Mouse (Mus musculus): ENCODE results near the gene Fyn. TPM values are rescaled to one million over a fixed set of nuclear protein-coding genes. Genes with fewer than 3 reads are reported as not detected.

Fyn gene
- polyA plus RNA-seq, 1 experiment from 2014 or later, result 32.6 TPM

DNA sequence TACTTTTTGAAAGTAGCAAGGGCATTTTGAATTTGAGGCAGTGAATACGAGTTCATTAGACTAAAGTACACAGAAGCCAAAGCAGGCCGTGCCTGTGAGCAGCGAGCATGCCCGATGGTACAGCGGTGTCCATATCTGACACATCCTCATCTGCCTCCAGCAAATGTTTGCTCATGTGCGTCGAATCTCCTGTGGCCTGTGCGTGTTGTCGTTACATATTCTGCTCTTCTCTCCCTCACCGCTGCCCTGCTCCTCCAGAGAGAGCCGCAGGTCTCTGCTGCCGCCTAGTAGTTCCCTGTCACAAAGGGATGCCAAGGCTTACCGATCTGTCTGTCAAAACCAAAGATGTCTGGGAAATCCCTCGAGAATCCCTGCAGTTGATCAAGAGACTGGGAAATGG lies 160.5 kb downstream of the Fyn start:
- no peaks in the 10 kb centered on the region for H3K27me3 ChIP-seq (ENCODE audit: control insufficient read depth, insufficient read depth, low read length)
- H3K4me2 ChIP-seq (replicated peaks; ENCODE audit: low read depth, low read length), result no peak overlapping the region
- H3K27ac ChIP-seq (ENCODE audit: low read depth, low read length), result no peak overlapping the region
- no peaks in the 10 kb centered on the region for H3K9me3 ChIP-seq (ENCODE audit: control insufficient read depth, low read length)
- H3K36me3 ChIP-seq (ENCODE audit: control insufficient read depth, insufficient read depth, low read length), result peaks cover 9% of the 10 kb centered on the region; the same call in 1 of the 2 replicates
- no peak overlapping the region for H3K4me3 ChIP-seq (ENCODE audit: low read length)
- 84% methylated on average over 14 of the region's 14 CpGs for WGBS
- H3K4me1 ChIP-seq (ENCODE audit: control insufficient read depth, insufficient read depth, low read length), result peaks cover 30% of the 10 kb centered on the region; the same call in 1 of the 2 replicates
- no peak for ATAC-seq (ENCODE audit: low FRiP score, low TSS enrichment)
- H3K9ac ChIP-seq (ENCODE audit: low read depth, low read length), result no peak overlapping the region

DNA sequence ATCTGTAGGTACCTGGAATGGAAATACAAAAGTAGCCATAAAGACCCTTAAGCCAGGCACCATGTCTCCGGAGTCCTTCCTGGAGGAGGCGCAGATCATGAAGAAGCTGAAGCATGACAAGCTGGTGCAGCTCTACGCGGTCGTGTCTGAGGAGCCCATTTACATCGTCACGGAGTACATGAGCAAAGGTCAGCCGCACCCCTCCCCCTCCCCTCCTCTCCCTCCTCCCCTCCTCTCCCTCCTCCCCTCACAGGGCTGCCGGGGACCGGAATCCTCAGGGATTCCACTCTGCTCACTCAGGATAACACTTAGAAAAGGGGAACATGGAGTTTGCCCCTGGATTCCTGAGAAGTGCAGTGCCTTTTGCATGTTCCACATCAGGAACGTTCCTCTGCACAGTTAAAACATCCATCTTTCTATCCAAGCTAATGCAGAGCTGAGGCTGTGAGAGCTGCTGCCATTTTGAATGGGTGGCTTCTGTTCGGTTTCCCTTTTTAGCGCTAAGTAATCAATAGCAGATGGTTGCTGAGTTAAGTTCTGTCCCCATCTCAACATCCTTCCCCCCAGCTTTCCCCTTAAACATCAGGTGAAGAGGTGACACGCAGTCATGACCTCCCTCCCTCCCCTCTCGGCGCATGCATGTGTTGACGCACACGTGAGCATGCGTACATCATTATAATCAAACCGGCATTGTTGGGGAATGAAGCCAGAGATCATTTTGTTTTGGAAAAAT lies 163.5 kb downstream of the Fyn start:
- Histone ChIP-seq H3K4me3 (ENCODE audit: low read length) (no peak overlapping the region), H3K4me1 (ENCODE audit: control insufficient read depth, insufficient read depth, low read length) (peaks cover 36% of the 10 kb centered on the region; the same call in 1 of the 2 replicates), H3K4me2 (replicated peaks; ENCODE audit: low read depth, low read length) (no peak overlapping the region), H3K36me3 (ENCODE audit: control insufficient read depth, insufficient read depth, low read length) (peaks cover 3% of the 10 kb centered on the region; the same call in 1 of the 2 replicates), H3K9me3 (ENCODE audit: control insufficient read depth, low read length) (no peaks in the 10 kb centered on the region), H3K27me3 (ENCODE audit: control insufficient read depth, insufficient read depth, low read length) (no peaks in the 10 kb centered on the region), H3K27ac (ENCODE audit: low read depth, low read length) (peak overlapping the region; percentile 59; the same call in 1 of the 2 replicates), H3K9ac (ENCODE audit: low read depth, low read length) (no peak overlapping the region)
- no peak for ATAC-seq (ENCODE audit: low FRiP score, low TSS enrichment)
- 65% methylated on average over 20 of the region's 20 CpGs for WGBS

DNA sequence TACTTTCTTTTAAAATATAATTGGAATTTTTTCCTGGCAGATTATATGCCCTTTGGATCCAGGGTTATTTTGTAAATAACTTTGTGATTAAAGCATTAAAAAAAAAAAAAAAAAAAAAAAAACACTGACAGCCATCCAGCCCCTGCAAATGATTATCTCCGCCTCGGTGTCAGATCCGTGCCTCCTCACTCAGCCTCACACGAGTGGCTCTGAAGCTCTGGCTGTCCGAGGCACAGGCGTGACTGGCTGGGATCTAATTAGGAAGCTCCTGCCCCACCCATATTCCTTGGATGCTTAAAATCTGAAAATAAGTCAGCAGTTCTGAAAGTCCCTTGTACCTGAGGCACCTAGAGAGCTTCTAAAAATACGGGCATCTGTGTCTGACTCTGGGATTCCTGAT lies 164.2 kb downstream of the Fyn start:
- Histone ChIP-seq H3K27me3 (ENCODE audit: control insufficient read depth, insufficient read depth, low read length) (no peaks in the 10 kb centered on the region), H3K9ac (ENCODE audit: low read depth, low read length) (no peak overlapping the region), H3K4me2 (replicated peaks; ENCODE audit: low read depth, low read length) (no peak overlapping the region), H3K4me3 (ENCODE audit: low read length) (no peak overlapping the region), H3K4me1 (ENCODE audit: control insufficient read depth, insufficient read depth, low read length) (peaks cover 32% of the 10 kb centered on the region; the same call in 1 of the 2 replicates), H3K36me3 (ENCODE audit: control insufficient read depth, insufficient read depth, low read length) (peaks cover 3% of the 10 kb centered on the region; the same call in 1 of the 2 replicates), H3K27ac (ENCODE audit: low read depth, low read length) (no peak overlapping the region), H3K9me3 (ENCODE audit: control insufficient read depth, low read length) (no peaks in the 10 kb centered on the region)
- WGBS, result 60% methylated on average over 7 of the region's 7 CpGs
- no peak for ATAC-seq (ENCODE audit: low FRiP score, low TSS enrichment)

- no peak overlapping the region for H3K4me2 ChIP-seq (replicated peaks; ENCODE audit: low read depth, low read length)
- H3K4me3 ChIP-seq (ENCODE audit: low read length), result no peak overlapping the region
- H3K4me1 ChIP-seq (ENCODE audit: control insufficient read depth, insufficient read depth, low read length), result peaks cover 25% of the 10 kb centered on the region; the same call in 1 of the 2 replicates
- WGBS, result 51% methylated on average over 9 of the region's 9 CpGs
- peak overlapping the region; percentile 75; the same call in 1 of the 2 replicates for H3K27ac ChIP-seq (ENCODE audit: low read depth, low read length)
- no peak overlapping the region for H3K9ac ChIP-seq (ENCODE audit: low read depth, low read length)
- H3K9me3 ChIP-seq (ENCODE audit: control insufficient read depth, low read length), result no peaks in the 10 kb centered on the region
- H3K36me3 ChIP-seq (ENCODE audit: control insufficient read depth, insufficient read depth, low read length), result no peaks in the 10 kb centered on the region; the same call in 1 of the 2 replicates
- H3K27me3 ChIP-seq (ENCODE audit: control insufficient read depth, insufficient read depth, low read length), result no peaks in the 10 kb centered on the region
- peak; percentile 77 for ATAC-seq (ENCODE audit: low FRiP score, low TSS enrichment)
Observed at GRCm38 (mm10) chr10:39534324-39535026, 165.8 kb downstream of the Fyn start.

GRCm38 (mm10) chr10:39535347-39535746 lies 166.7 kb downstream of the Fyn start:
- Histone ChIP-seq H3K4me3 (ENCODE audit: low read length) (no peak overlapping the region), H3K27ac (ENCODE audit: low read depth, low read length) (peak overlapping the region; percentile 75; the same call in 1 of the 2 replicates), H3K9ac (ENCODE audit: low read depth, low read length) (no peak overlapping the region), H3K27me3 (ENCODE audit: control insufficient read depth, insufficient read depth, low read length) (no peaks in the 10 kb centered on the region), H3K4me2 (replicated peaks; ENCODE audit: low read depth, low read length) (no peak overlapping the region), H3K36me3 (ENCODE audit: control insufficient read depth, insufficient read depth, low read length) (no peaks in the 10 kb centered on the region; the same call in 1 of the 2 replicates), H3K9me3 (ENCODE audit: control insufficient read depth, low read length) (no peaks in the 10 kb centered on the region), H3K4me1 (ENCODE audit: control insufficient read depth, insufficient read depth, low read length) (peaks cover 28% of the 10 kb centered on the region; the same call in 1 of the 2 replicates)
- 83% methylated on average over 3 of the region's 3 CpGs for WGBS
- no peak for ATAC-seq (ENCODE audit: low FRiP score, low TSS enrichment)

GRCm38 (mm10) chr10:39536258-39536657 lies 167.6 kb downstream of the Fyn start:
- WGBS, result 76% methylated on average over 11 of the region's 11 CpGs
- H3K4me1 ChIP-seq (ENCODE audit: control insufficient read depth, insufficient read depth, low read length), result peaks cover 32% of the 10 kb centered on the region
- ATAC-seq (ENCODE audit: low FRiP score, low TSS enrichment), result no peak
- H3K27me3 ChIP-seq (ENCODE audit: control insufficient read depth, insufficient read depth, low read length), result no peaks in the 10 kb centered on the region
- H3K4me3 ChIP-seq (ENCODE audit: low read length), result no peak overlapping the region
- H3K9me3 ChIP-seq (ENCODE audit: control insufficient read depth, low read length), result no peaks in the 10 kb centered on the region
- H3K4me2 ChIP-seq (replicated peaks; ENCODE audit: low read depth, low read length), result no peak overlapping the region
- no peak overlapping the region for H3K27ac ChIP-seq (ENCODE audit: low read depth, low read length)
- no peak overlapping the region for H3K9ac ChIP-seq (ENCODE audit: low read depth, low read length)
- no peaks in the 10 kb centered on the region; the same call in 1 of the 2 replicates for H3K36me3 ChIP-seq (ENCODE audit: control insufficient read depth, insufficient read depth, low read length)

- H3K4me1 ChIP-seq (ENCODE audit: control insufficient read depth, insufficient read depth, low read length), result peaks cover 31% of the 10 kb centered on the region
Observed at GRCm38 (mm10) chr10:39540012-39540647, 171.5 kb downstream of the Fyn start.

DNA sequence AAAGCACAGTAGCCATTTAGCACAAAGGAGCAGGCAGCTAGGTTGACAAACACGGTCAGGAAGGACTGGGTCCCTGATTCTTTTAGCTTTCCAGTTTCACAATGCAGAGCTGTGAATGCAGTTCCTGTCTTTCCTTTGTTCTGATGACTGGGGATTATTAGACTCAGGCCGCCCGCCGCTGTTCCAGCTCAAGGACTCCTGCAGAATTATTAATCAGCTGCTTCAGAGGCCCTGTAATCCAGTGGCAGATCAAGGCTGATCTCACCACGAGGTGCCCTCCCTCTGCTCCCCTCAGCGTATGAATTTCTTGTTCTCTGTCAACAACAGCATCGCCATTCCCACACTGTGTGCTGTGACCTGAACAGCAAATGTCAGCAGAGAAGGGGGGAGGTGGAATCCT lies 172.3 kb downstream of the Fyn start:
- WGBS, result 13% methylated on average over 7 of the region's 7 CpGs
- peak overlapping the region; percentile 48; the same call in 1 of the 2 replicates for H3K9ac ChIP-seq (ENCODE audit: low read depth, low read length)
- H3K36me3 ChIP-seq (ENCODE audit: control insufficient read depth, insufficient read depth, low read length), result no peaks in the 10 kb centered on the region; the same call in 1 of the 2 replicates
- H3K27me3 ChIP-seq (ENCODE audit: control insufficient read depth, insufficient read depth, low read length), result no peaks in the 10 kb centered on the region
- H3K27ac ChIP-seq (ENCODE audit: low read depth, low read length), result peak overlapping the region; percentile 83
- H3K4me3 ChIP-seq (ENCODE audit: low read length), result no peak overlapping the region
- H3K9me3 ChIP-seq (ENCODE audit: control insufficient read depth, low read length), result no peaks in the 10 kb centered on the region
- ATAC-seq (ENCODE audit: low FRiP score, low TSS enrichment), result peak; percentile 78
- H3K4me1 ChIP-seq (ENCODE audit: control insufficient read depth, insufficient read depth, low read length), result peaks cover 26% of the 10 kb centered on the region
- H3K4me2 ChIP-seq (replicated peaks; ENCODE audit: low read depth, low read length), result no peak overlapping the region

More at GRCm38 (mm10) chr10:39540012-39540647, 171.5 kb downstream of the Fyn start:
- Histone ChIP-seq H3K9ac (ENCODE audit: low read depth, low read length) (0 out of 2 replicates have a peak overlapping the region, but pooled peaks have one; percentile 3), H3K27ac (ENCODE audit: low read depth, low read length) (peak overlapping the region; percentile 42; the same call in 1 of the 2 replicates), H3K4me3 (ENCODE audit: low read length) (no peak overlapping the region), H3K27me3 (ENCODE audit: control insufficient read depth, insufficient read depth, low read length) (no peaks in the 10 kb centered on the region), H3K9me3 (ENCODE audit: control insufficient read depth, low read length) (no peaks in the 10 kb centered on the region), H3K36me3 (ENCODE audit: control insufficient read depth, insufficient read depth, low read length) (no peaks in the 10 kb centered on the region; the same call in 1 of the 2 replicates), H3K4me2 (replicated peaks; ENCODE audit: low read depth, low read length) (no peak overlapping the region)
- no peak for ATAC-seq (ENCODE audit: low FRiP score, low TSS enrichment)
- WGBS, result 70% methylated on average over 9 of the region's 9 CpGs

Data from kidney, embryonic 14.5 days (tissue).